Mouse (Mus musculus) testis, postnatal 10 days (tissue): ENCODE measurements around the gene Arvcf.

ENCODE experiments used
- DNase-seq: peaks from one replicate; pipeline ENCODE4 v3.0.0; 2021; ENCODE audit warnings: low spot score

Arvcf gene

DNA sequence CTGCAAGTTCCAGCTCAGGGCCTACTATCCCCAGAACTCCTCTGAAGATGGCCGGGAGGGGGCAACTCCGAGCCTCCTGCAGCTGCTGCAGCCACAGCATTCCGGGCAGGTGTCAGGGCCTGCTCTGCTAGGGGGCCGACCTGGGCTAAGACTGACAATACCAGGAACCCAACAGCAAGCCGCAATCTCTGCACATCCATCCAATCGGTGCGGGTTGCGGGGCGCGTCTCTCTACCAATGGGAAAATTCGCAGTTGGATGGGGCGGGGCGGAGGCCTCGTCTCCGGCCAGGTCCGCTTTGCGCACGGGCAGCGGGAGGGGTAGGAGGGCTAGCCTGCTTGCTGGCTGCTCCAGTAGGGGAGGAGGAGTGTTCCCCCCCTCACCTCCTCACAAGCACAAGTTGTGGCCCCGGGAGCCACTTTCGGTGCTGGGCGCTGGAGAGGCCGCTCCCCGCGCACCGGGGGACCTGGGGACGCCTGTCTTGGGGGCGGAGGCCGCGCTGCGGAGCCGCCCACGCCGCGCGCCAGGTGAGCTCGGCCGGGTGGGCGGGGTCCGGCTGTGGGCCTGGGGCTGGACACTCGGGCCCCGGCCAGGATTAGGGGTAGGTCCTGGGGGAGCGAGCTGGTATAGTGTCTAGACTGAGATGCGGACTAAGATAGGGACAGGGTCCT, at the start of gene Arvcf, which contains the start of gene Tango2:
Gene Arvcf, plus strand, starts transcription at position 252 of the 670 bp plus-strand sequence.
Gene Tango2, minus strand, starts transcription at position 173 of the 670 bp plus-strand sequence.
- peak; percentile 90 for DNase-seq

DNA sequence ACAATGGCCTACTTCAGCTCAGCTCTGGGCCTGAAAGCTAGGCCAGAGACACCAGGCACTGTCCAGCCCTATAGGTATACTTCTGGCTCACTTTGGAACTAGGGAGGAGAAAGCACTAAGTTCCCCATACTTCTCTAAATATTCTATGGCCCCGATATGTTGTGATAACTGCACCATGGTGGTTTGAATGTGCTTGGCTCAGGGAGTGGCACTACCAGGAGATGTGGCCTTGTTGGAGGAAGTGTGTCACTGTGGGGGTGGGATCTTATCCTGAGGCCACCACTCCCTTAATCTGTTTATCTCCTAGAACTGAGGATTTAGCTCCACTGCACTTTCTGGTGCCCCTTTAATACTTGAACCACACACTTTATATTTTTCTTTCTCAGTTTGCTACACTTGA, 39.8 kb upstream of the Arvcf start:
- DNase-seq: no peak

DNA sequence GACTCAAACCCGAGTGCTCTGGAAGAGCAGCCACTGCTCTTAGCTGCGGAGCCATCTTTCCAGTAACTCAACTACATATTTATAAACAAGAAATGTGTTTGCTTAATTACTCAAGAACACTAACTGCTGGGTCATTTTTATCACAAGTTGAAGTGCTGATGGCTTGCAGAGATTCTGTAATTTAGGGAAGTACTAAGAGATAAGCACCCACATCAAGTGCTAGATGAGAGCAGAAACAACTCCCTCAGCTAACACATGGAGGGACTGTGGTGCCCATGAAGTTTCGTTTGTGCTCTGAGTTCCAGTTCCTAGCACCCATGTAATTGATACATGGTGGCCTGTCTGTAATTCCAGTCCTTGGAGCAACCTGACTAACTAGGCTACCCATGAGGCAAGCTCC, 29.0 kb upstream of the Arvcf start:
- no peak for DNase-seq

DNA sequence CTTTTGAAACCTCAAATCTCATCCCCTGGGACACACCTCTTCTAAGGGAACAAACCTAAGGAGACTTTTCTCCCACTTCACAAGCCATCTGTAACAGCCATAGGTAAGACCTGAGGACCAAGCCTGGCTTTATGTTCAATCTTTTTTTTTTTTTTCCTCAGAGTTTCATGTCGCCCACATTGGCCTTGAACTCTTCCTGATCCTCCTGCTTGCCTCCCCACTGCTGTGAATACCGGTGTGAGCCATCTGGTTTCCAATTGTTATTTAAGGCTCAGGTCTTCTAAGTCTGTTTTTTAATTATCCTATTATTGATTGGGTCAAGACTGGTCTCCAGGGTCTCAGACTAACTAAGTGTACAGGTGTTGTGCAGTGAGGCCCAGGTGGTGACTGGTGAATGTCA, 26.5 kb upstream of the Arvcf start:
- no peak for DNase-seq

DNA sequence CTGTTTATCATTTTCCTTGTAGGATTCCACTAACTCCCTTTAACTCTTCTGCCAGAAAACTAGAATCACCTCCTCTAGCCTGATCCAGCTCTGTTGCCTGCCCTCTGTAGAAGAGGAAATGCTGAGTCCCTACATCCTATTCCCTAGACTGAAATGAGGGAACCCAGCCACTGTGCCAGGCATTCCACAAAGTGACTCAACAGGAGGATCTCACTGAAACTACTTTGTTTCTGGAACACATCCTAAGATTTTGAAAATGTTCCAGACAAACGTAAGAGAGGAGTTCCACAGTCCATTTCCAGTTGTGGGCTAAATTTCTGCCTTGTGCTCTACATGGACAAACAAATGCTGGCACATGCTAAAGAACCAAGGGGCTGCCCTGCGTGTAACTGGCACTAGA, 24.5 kb upstream of the Arvcf start:
- DNase-seq: no peak

DNA sequence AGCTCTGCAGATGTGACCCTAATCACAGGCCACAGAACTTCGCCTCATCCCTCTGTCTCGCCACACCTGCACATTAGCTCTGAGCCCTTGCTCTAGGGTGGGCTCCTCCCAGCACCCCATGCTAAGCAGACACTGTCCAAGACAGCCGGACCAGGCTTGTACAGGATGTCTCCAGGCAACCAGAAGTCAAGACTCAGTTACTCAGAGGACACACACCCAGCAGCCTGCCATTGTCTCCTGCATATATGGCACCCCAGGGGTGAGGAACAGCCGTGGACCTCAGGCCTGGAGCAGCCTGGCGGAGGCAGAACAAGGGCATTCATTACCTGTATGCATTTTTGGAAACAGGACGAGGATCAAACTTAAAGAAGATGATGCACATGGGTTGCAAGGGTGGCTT, 24.0 kb upstream of the Arvcf start:
- DNase-seq: no peak

DNA sequence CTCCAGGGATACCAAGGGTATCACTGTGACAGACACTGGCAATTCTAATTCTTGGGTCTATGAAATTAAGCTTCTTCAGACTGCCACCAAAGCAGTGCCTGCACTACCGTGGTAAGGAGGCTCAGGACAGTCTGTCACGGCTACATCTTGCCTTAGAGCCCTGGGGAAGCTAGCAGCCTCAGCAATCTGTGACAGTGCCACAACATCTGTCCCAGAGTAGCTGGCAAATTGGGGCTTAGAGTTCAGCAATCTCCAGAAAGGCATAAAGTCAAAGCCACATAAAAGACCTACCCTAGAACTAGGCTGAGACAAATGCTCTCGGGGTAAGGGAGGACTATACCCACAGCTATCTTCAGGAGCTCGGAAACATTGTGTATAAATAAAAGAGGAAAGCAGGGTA, 22.2 kb upstream of the Arvcf start:
- no peak for DNase-seq

DNA sequence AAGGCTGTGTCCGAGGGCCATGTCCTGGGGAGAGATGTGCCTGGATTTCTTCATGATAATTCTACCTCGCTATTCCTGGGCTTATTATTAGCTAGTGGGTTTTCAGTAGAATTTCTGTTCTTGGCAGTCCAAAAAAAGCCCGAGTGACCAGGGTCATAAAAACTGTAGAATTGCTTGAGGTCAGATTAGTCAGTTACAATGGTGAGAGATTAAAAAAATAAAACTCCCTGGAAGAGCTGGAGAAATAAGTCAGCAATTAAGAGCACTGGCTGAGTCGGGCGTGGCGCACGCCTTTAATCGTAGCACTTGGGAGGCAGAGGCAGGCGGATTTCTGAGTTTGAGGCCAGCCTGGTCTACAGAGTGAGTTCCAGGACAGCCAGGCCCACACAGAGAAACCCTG, 20.0 kb upstream of the Arvcf start:
- no peak for DNase-seq

DNA sequence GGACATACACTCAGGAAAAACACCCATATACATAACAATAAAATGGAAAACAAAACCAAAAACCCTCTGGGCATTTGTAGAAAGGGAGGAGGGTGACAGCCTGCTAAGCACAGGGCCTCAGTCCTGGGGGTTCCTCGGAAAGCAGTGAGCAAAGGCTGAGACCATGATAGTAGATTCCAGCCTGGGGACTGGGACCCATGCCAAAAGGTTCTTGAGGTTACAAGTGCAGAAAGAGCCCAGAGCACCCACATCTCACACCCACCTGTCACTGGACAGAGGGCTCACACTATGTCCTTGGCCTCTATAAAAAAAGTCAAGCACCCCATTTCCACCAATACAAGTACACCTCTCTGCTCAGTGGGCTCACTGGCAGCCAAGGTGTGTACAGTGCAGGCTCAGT, 19.5 kb upstream of the Arvcf start:
- no peak for DNase-seq

DNA sequence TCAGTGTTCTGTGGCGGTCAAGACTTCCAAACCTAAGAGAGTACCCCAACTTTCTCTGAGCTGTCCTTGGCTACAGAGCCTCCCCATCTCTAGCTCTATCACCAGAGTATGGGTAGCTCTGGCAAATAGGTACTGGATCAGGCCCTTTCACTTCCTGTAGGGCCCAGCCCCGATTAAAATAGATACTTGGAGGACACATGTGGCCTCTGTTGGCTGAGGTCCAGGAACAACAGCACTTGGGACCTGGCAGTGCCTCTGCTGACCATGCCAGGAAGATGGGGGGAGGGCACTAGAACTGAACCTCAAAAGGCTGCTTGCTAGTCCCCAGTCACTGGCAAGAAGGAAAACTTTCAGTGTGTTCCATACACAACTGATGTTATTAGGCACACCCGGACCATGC, 14.0 kb upstream of the Arvcf start:
- DNase-seq: no peak

DNA sequence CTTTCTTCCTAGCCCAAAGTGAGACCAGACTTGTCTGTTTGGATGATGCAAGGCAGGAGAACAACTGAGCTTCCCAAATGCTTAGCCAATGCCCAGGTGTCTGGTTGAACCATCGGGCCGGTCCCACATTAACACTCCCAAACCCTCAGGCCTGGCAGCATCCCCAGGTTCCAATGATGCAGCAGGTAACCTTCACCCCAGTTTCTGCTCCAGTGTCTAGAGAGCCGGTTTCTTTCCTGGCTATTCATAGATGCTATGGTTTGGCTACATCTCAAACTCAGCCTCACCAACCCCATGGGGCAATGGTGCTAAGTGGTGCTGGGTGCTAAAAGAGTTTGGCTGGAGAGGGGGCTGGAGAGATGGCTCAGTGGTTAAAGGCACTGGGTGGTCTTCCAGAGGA, 12.0 kb upstream of the Arvcf start:
- DNase-seq: no peak

DNA sequence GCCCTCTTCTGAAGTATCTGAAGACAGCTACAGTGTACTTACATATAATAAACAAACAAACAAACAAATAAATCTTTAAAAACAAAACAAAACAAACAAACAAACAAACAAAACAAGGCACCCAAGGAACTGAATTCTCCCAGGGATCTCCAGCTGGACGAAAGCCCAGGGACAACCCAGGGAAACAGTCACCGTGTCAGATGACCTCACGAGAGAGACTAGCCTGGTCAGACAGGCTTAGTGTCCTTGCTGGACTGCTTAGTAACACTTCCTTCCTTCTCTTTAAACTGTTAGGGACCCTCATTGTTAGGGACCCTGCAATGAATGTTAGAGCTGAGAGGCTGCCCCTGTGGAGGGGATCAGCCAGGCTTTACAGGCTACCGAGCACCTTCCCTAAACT, 10.7 kb upstream of the Arvcf start:
- DNase-seq: no peak

DNA sequence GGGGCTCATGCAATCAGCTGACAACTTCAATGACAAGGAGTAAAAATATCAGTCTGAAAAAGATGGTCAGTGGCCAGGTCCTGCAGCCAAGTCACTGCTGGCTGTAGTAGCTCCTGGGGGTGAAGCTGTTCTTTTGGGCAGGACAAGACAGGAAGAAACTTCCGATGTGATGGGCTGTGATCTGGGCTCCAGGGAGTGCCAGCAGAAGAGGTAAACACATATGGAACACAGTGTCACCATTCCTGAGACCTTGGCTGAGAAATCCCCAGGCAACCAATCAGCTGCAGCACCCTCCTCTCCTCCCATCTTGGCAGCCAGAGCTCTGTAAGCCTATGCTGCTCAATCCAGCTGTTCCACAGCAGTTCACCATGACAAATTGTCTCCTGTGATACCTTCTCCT, 8.1 kb upstream of the Arvcf start:
- no peak for DNase-seq

DNA sequence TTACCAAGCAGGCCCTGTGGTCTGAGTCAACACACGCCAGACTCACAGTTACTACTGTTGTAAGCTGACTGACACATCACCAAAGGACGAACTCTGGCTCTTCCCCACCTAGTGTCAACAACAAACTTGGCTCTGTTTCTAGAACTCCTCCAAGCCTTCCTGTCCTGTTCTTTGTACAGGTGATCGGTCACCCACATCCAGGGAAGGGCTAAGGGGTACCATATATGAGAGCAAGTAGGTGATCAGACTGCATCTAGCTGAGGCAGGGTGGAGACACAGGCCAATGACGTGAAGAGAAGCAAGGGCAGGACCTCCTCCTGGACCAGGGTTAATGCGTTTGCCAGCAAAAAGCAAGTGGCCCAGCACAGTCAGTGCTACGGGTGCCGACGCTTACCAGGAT, 6.4 kb upstream of the Arvcf start:
- no peak for DNase-seq

DNA sequence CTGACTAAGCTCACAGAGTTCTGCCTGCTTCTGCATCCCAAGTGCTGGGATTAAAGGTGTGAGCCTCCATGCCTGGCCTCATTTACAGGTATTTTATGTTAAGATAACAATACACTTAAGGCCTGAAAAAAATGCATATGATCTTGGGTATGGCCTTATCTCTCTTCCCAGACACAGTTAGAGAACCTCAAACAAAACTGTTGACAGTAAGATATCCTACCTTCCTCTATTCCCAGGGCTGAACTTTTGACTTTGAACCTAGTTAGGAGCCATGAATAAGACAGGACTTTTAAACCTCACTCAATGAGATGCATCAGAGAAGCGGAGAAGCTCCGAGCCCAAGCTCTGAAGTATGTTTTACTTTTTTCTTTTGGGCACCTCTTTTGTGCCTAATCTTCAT, 5.9 kb upstream of the Arvcf start:
- DNase-seq: no peak

DNA sequence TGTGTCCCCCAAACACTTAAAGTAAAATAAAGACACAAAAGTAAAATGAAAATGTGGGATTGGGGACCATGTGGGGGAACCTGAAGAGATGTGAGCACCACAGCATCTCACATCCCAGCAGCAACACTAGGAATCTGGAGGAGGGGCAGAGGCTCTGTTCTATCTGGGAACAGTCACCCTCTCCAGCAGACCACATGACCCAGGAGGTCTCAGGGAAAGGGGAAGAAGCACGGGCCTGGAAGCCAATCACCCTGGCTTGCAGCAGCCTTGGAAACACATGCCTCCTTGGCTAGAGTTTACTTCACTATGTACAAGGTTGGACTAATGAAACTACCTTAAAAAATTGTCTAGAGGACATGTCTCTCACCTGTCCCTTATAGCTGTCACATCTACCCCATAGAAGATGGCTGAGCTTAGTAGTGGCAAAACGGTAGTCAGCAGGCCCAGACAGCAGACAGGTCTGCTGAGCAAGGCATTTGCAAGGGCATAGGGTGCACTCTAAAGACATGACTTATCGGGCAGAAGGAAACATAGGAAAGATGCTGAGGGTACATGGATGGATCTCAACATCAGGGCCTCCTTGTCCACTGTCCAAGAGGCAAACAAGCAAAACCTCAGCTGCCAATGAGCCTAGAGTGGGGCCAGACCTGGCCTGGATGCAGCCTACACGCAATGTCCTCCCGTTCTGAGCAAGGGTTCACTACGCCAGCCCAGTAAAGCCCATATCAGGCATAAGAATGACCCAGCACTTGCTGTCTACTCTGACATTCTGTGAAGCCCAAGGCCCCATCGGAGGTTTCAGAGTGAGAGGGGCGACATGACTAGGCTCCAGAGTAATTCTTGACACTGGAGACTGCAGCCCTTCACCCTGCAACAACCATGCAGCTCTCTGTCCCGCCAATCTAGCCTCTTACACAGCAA, 5.1 kb upstream of the Arvcf start:
- no peak for DNase-seq

DNA sequence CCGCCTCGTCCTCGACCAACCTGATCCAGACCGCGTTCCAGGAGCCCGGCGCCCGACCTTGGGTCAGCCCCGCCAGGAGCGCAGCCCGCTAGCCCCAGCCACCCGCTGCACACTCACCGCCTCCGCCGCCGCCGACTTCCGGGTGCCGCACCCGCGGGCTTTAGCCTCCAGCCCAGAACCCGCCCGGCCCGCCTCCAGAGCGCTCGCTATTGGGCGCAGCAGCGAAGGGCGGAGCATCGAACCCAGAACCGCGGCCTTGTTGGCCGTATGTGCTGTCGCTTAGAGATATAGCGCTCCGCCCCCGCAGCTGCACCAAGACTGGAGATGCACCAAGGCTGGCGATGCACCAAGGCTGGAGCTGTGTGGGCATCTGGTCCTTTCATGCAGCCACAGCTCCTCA, 4.2 kb upstream of the Arvcf start:
- peak; percentile 97 for DNase-seq

DNA sequence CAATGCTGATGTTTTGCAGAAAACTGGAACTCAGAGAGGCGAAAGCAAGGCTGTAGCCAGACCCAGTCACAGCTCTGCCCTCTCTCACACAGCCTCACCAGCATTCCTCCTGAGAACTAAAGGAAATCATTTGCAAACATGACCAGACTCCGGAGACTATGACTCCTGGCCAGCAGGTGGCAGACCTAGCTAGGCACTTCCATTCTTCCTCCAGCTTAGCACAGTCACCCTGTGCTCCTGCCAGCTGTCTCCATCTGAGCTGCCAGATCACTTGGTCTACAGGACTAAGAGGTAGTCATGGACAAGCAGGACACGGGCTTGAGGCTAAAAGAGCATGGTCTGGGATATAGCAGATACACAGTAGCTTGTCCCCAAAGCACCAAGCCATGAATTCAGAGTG, 2.7 kb upstream of the Arvcf start:
- DNase-seq: peak; percentile 90

DNA sequence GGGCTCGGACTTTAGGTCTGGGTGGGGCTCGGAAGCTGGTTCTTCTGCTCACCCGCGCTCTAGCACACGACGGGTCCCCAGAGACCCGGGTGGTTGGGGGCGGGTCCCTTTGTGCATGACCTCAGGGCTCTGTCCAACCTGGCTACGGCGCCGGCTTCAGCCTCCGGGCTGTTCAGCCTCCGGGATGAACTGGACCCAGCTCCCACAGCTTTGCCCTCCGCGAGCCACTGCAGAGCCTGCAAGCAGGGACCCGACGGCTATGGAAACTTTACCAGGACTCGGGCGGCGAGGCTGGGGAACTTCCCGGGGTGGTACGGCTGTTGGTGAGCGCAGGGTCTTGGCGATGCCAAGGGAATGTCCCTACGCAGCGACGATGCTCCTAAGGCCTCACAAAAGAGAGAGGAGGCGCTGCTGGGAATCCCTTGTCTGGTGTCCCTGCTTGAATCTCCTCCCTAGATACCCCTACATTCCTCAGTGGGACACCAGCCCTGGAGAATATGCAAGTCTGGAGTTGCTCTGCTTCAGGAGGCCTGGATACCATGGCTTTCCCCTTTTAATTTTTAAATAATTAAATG, 706 bp downstream of the Arvcf start:
- peak; percentile 71 for DNase-seq

DNA sequence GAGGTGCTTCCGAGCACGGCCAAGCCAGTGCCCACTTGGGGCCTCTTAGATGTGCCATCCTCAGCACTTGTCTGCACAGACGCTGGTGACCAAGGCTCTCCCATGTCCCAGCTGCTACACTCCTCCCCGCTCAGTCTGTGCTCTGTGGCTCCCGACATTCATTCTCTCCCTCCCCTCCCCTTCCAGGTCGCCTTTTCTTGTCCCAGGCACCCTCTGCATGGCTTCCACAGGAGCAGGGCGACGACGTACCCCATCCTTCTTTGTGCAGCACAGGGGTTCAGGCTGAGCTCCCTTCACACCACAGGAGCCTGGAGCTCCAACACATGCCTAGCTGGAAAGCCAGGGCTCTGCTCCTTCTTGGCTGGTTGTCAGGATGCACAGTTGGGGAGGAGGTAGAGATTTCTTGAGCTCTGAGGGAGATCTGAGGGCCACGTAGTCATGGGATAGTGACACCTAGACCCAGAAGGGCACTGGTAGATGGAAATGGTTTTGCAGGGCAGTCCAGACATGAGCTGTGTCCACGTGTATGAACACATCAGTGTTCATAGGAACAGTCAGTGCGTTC, 1.9 kb downstream of the Arvcf start:
- DNase-seq: no peak

DNA sequence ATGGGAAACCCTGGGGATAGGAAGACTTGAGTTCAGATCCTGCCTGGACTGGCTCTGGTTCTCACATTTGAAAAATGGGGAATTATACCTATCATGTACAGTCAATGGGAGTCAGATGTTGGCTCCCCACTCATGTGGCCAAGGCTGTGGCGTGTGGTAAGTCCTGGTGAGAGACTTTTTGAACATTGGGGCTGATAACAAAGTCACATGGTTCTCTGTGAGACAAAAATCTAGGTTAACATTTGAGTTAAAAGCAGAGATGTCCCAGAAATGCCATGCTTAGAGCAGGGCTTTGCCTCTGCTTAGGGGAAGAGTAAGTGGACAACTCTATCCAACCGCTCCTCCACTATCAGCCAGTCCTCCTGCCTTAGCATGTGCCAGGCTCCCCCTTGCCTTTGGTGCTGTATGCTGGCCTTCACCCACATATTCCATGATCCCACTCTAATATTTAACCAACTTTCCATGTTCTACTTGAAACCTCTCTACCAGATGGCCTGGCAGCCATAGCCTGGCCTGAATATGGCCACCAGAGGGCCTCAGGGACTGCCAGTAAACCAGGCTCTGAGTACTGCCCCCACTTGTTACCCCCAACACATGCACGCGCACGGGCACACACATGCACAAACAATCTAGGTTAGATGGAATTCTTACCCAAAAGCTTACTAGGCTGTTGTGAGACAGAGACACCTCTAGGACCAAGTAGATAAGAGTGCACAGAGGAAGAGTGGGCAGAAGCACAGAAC, 3.5 kb downstream of the Arvcf start:
- DNase-seq: peak; percentile 62

DNA sequence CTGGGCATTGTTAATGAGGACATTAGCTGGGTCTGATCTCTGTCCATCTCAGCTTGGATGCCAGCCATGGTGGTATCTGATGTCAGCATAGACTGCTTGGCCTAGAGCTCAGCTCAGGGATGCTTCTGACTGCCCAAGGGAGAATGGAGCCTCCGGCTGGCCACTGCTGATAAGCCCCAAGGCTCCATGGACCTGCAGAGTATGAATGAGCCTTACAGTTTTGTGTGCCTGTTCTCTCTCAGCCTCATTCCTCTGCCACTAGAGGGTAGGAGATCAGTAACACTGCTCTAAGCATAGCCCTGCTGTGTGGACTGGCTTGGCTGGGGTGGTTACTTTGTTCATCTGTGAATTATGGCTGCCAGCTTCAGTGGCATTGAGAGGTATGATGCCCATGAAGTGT, 5.1 kb downstream of the Arvcf start:
- no peak for DNase-seq
